Mouse (Mus musculus): ENCODE measurements at regions not wholly inside any gene's neighbourhood (a gene's known extent, or its start where the extent isn't known, plus 50 kb on each side); places are given as distances from the start of the nearest gene placed in this dataset.

GRCm38 (mm10) chr2:48411392-48411791, 402.5 kb upstream of the Acvr2a start:
- DNase-seq = no peak
- Histone ChIP-seq H3K4me3 (replicated peaks; ENCODE audit: insufficient read depth, low read depth, low read length) (no peak overlapping the region), H3K4me1 (ENCODE audit: control insufficient read depth, insufficient read depth, low read length) (peaks cover 5% of the 10 kb centered on the region; the same call in 1 of the 2 replicates), H3K27me3 (ENCODE audit: control insufficient read depth, insufficient read depth, low read length) (no peaks in the 10 kb centered on the region; the same call in 1 of the 2 replicates), H3K27ac (ENCODE audit: insufficient read depth, low read length) (no peak overlapping the region)
- no peak for TF ChIP-seq POLR2A (IDR thresholded peaks at IDR 0.05; ENCODE audit: borderline replicate concordance, insufficient read depth, low read length)
- WGBS = 94% methylated on average over 1 of the region's 1 CpGs

DNA sequence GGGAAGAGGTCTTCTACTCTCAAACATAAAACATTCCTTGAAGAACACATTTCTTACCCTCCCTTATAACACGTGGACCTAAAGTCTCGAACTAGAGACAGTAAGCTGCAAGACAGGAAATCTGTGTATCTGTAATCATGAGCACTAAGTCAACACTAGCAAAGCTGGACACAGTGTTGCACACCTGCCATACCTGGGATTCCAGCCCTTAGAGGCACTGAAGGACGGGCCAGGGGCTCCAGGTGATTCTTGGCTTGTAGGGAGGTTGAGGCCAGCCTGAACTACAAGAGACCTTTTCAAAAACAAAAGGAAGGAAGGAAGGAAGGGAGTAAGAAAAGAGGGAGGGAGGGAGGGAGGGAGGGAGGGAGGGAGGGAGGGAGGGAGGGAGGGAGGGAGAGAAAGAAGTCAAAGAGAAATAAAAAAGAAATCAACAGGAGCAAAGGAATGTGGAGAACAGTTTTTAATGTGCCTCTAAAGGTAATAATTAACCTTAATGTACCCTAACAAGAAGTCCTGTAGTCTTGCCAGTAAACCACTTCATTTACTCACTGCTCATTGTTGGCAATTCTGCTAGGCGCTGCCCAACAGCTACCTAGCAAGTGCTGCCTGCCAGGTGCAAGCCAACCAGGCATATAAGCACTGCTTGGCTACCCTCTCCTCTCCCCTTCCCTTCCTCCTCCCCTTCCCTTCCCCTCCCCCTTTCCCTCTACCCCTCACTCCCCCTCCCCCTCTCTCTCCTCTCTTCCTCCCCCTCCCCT, 401.0 kb upstream of the Acvr2a start:
- WGBS = 83% methylated on average over 4 of the region's 4 CpGs
- DNase-seq = no peak
- TF ChIP-seq CTCF (IDR thresholded peaks at IDR 0.05; ENCODE audit: borderline replicate concordance, insufficient read depth, low read depth, low read length) = no peak
- TF ChIP-seq POLR2A (IDR thresholded peaks at IDR 0.05; ENCODE audit: borderline replicate concordance, insufficient read depth, low read length) = no peak
- Histone ChIP-seq H3K27me3 (ENCODE audit: control insufficient read depth, insufficient read depth, low read length) (no peaks in the 10 kb centered on the region; the same call in 1 of the 2 replicates), H3K4me1 (ENCODE audit: control insufficient read depth, insufficient read depth, low read length) (peaks cover 3% of the 10 kb centered on the region; the same call in 1 of the 2 replicates), H3K4me3 (replicated peaks; ENCODE audit: insufficient read depth, low read depth, low read length) (no peak overlapping the region), H3K27ac (ENCODE audit: insufficient read depth, low read length) (no peak overlapping the region)

DNA sequence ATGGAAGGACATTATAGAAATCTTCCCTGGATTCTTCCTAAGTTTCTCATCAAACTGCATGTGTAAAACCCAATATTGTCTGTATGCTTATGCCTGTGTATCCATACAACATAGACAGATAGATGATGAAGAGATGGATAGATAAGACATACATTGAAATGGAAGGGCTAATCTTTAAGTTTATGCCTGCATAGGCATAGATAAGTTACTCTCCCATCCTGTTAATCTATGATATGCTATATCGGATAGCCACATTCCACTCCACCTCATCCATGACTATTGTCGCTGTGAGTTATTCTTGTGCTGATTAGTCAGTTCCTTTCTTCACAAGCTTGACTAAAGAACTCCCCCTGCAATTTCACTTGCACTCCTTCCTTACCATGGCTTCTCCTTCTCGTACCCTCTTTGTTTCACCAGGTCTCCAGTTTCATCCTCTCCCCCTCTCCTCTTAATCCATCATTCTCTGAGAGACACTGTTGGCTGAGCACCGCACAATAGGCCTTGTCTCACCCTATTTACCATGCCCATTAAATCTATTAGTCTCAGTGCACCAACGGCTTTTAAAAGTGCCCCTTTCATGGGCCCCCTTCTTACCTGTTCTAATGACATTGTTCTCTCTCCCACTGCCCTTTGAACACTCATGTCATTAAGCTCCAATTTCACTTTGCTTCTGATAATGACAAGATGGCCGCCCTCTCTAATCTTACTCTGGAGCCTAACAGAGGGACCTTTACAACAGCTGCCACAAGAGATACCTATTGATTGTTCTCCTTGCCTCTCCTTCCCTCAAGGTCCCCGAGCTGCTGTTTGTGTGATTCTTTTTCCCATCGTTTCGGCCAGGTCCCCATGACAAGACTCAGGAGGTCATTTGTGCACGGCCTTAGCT, 399.1 kb upstream of the Acvr2a start:
- Histone ChIP-seq H3K4me3 (replicated peaks; ENCODE audit: insufficient read depth, low read depth, low read length) (no peak overlapping the region), H3K4me1 (ENCODE audit: control insufficient read depth, insufficient read depth, low read length) (no peaks in the 10 kb centered on the region), H3K27ac (ENCODE audit: insufficient read depth, low read length) (no peak overlapping the region), H3K27me3 (ENCODE audit: control insufficient read depth, insufficient read depth, low read length) (no peaks in the 10 kb centered on the region; the same call in 1 of the 2 replicates)
- DNase-seq = no peak
- TF ChIP-seq POLR2A (IDR thresholded peaks at IDR 0.05; ENCODE audit: borderline replicate concordance, insufficient read depth, low read length) = no peak
- TF ChIP-seq CTCF (IDR thresholded peaks at IDR 0.05; ENCODE audit: borderline replicate concordance, insufficient read depth, low read depth, low read length) = no peak
- WGBS = 70% methylated on average over 10 of the region's 10 CpGs

GRCm38 (mm10) chr2:48416207-48416750, 397.6 kb upstream of the Acvr2a start:
- H3K4me3 ChIP-seq (replicated peaks; ENCODE audit: insufficient read depth, low read depth, low read length) = no peak overlapping the region
- TF ChIP-seq POLR2A (IDR thresholded peaks at IDR 0.05; ENCODE audit: borderline replicate concordance, insufficient read depth, low read length) (no peak), CTCF (IDR thresholded peaks at IDR 0.05; ENCODE audit: borderline replicate concordance, insufficient read depth, low read depth, low read length) (no peak)
- H3K27ac ChIP-seq (ENCODE audit: insufficient read depth, low read length) = no peak overlapping the region
- no peak for DNase-seq
- no peaks in the 10 kb centered on the region; the same call in 1 of the 2 replicates for H3K27me3 ChIP-seq (ENCODE audit: control insufficient read depth, insufficient read depth, low read length)
- 54% methylated on average over 3 of the region's 3 CpGs for WGBS
- no peaks in the 10 kb centered on the region for H3K4me1 ChIP-seq (ENCODE audit: control insufficient read depth, insufficient read depth, low read length)

- TF ChIP-seq POLR2A (IDR thresholded peaks at IDR 0.05; ENCODE audit: borderline replicate concordance, insufficient read depth, low read length) = no peak
- no peak for TF ChIP-seq CTCF (IDR thresholded peaks at IDR 0.05; ENCODE audit: borderline replicate concordance, insufficient read depth, low read depth, low read length)
- Histone ChIP-seq H3K4me3 (replicated peaks; ENCODE audit: insufficient read depth, low read depth, low read length) (no peak overlapping the region), H3K27me3 (ENCODE audit: control insufficient read depth, insufficient read depth, low read length) (no peaks in the 10 kb centered on the region; the same call in 1 of the 2 replicates), H3K27ac (ENCODE audit: insufficient read depth, low read length) (no peak overlapping the region), H3K4me1 (ENCODE audit: control insufficient read depth, insufficient read depth, low read length) (no peaks in the 10 kb centered on the region)
- DNase-seq = no peak
- WGBS = 53% methylated on average over 4 of the region's 4 CpGs
Observed at GRCm38 (mm10) chr2:48417000-48417596, 396.8 kb upstream of the Acvr2a start.

DNA sequence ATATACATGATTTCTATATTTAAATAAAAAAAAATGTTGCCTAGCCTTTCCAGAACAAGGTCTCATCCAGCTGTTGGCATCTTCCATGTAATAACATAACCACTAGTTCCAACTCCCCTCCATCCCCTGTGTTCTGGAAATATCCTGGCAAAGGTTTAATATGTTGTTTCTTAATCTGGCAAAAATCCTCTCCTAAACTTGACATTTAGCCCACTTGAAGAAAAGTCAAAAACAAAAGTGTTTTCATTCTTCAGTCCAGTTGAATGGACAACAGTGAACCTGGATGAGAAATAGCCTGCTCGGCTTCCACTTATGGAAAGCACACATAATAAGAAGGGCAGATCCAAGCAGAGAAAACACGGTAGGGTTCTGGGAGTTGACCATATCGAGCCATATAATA, 393.1 kb upstream of the Acvr2a start:
- Histone ChIP-seq H3K4me1 (ENCODE audit: control insufficient read depth, insufficient read depth, low read length) (no peaks in the 10 kb centered on the region), H3K27ac (ENCODE audit: insufficient read depth, low read length) (no peak overlapping the region), H3K4me3 (replicated peaks; ENCODE audit: insufficient read depth, low read depth, low read length) (no peak overlapping the region), H3K27me3 (ENCODE audit: control insufficient read depth, insufficient read depth, low read length) (no peaks in the 10 kb centered on the region; the same call in 1 of the 2 replicates)
- no peak for TF ChIP-seq CTCF (IDR thresholded peaks at IDR 0.05; ENCODE audit: borderline replicate concordance, insufficient read depth, low read depth, low read length)
- TF ChIP-seq POLR2A (IDR thresholded peaks at IDR 0.05; ENCODE audit: borderline replicate concordance, insufficient read depth, low read length) = no peak
- 82% methylated on average over 3 of the region's 3 CpGs for WGBS
- DNase-seq = no peak

DNA sequence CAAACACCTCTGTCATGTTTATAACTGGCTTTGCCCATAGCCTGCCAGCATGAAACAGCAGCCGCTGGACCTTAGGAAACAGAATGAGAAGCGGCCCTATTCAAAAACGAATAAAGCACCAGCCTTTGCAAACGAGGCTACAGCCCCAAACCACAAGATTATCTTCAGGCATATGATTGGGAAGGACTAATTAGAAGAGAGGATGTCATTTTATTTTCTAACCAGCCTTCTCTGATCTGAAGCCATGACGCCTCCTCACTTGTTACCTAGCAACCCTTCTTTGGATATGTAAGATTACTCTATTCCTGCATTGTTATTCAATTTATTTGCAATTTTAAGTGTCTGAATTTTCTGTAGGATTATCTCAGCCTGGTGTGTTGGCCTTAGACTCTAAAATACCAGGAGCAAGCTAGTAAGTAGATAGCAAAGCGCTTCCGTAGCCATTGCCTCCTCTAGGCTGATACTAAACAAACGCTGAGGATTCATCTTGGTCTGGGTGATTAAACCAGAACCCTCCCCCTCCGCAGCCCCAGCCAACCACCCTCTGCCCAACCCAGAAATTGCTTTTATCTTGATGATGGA, 390.0 kb upstream of the Acvr2a start:
- no peak for DNase-seq
- no peak for TF ChIP-seq CTCF (IDR thresholded peaks at IDR 0.05; ENCODE audit: borderline replicate concordance, insufficient read depth, low read depth, low read length)
- no peak for TF ChIP-seq POLR2A (IDR thresholded peaks at IDR 0.05; ENCODE audit: borderline replicate concordance, insufficient read depth, low read length)
- Histone ChIP-seq H3K4me3 (replicated peaks; ENCODE audit: insufficient read depth, low read depth, low read length) (no peak overlapping the region), H3K4me1 (ENCODE audit: control insufficient read depth, insufficient read depth, low read length) (no peaks in the 10 kb centered on the region), H3K27me3 (ENCODE audit: control insufficient read depth, insufficient read depth, low read length) (no peaks in the 10 kb centered on the region), H3K27ac (ENCODE audit: insufficient read depth, low read length) (no peak overlapping the region)
- 50% methylated on average over 9 of the region's 9 CpGs for WGBS
